Mouse (Mus musculus) lung, embryonic 14.5 days (tissue): ENCODE results near the gene Slc2a8. TPM values are rescaled to one million over a fixed set of nuclear protein-coding genes. Genes with fewer than 3 reads are reported as not detected.
A peak's percentile ranks its signal among the peaks of the same experiment; 100 is the strongest.

ENCODE experiments used
- ATAC-seq: fragments of 200-750 bp; cut with Nextera tagmentation; 2 replicates; pipeline ENCODE4 v1.8.0; 2017; ENCODE audit warnings: mild to moderate bottlenecking, moderate TSS enrichment, moderate library complexity; ENCODE audit not compliant: insufficient read depth
- DNase-seq: peaks from one replicate; pipeline ENCODE4 v3.0.0-alpha.2; 2015
- H3K27ac ChIP-seq: fragments of 300-500 bp; sonication (generic); 2 replicates; pipeline ENCODE4 v1.5.1; 2014; ENCODE audit warnings: low read depth, mild to moderate bottlenecking, moderate library complexity
- H3K27me3 ChIP-seq: fragments of 300-500 bp; sonication (generic); 2 replicates; pipeline ENCODE4 v1.6.1; 2014; ENCODE audit warnings: low read length, control low read depth; ENCODE audit not compliant: insufficient read depth
- H3K36me3 ChIP-seq: fragments of 300-500 bp; sonication (generic); 2 replicates; pipeline ENCODE4 v1.6.1; 2014; ENCODE audit warnings: control low read depth; ENCODE audit not compliant: insufficient read depth
- H3K4me1 ChIP-seq: fragments of 300-500 bp; sonication (generic); 2 replicates; pipeline ENCODE4 v1.6.1; 2014; ENCODE audit warnings: antibody characterized with exemption, control low read depth; ENCODE audit not compliant: insufficient read depth
- H3K4me2 ChIP-seq: fragments of 300-500 bp; sonication (generic); 2 replicates; pipeline ENCODE4 v1.6.1; 2014; ENCODE audit warnings: mild to moderate bottlenecking
- H3K4me3 ChIP-seq: fragments of 300-500 bp; sonication (generic); 2 replicates; pipeline ENCODE4 v1.5.1; 2014; ENCODE audit warnings: low read depth, low read length
- H3K9ac ChIP-seq: fragments of 300-500 bp; sonication (generic); 2 replicates; pipeline ENCODE4 v1.6.1; 2014
- H3K9me3 ChIP-seq: fragments of 300-500 bp; sonication (generic); 2 replicates; pipeline ENCODE4 v1.6.1; 2016; ENCODE audit warnings: low read depth, low read length, control low read depth
- CTCF ChIP-seq: IDR thresholded peaks from 2 replicates; pipeline ENCODE4 v1.5.1; 2016; ENCODE audit warnings: antibody characterized with exemption, low read depth
- WGBS: fragments of 180-500 bp; shearing (Covaris S2); extraction: QIAGEN DNeasy Blood & Tissue Kit; methylation state at CpG from one replicate; pipeline ENCODE4 v1.1.7; 2014; 5-methylcytosine and 5-hydroxymethylcytosine counted together
- polyA plus RNA-seq: library from polyadenylated mRNA; unstranded; fragments of >200 nt; fragmentation: Nextera tagmentation; extraction: Ambion mirVana; gene quantifications from 2 replicates; pipeline ENCODE4 v1.2.1, GENCODE M21; 2014

Gene Slc2a8
- polyA plus RNA-seq, 1 experiment from 2014 or later, result 14.4 TPM

GRCm38 (mm10) chr2:32966184-32966688 lies 15.6 kb downstream of the Slc2a8 start:
- WGBS, result 8% methylated on average over 13 of the region's 13 CpGs
- H3K4me2 ChIP-seq, result peak overlapping the region; percentile 70
- peak overlapping the region; percentile 53 for H3K4me3 ChIP-seq
- peak overlapping the region; percentile 73 for H3K9ac ChIP-seq
- no peak for TF ChIP-seq CTCF
- H3K27me3 ChIP-seq, result no peaks in the 10 kb centered on the region
- H3K4me1 ChIP-seq, result peaks cover 6% of the 10 kb centered on the region; the same call in 1 of the 2 replicates
- no peak for DNase-seq
- peak overlapping the region; percentile 99 for H3K27ac ChIP-seq
- ATAC-seq, result no peak
- peaks cover 31% of the 10 kb centered on the region for H3K36me3 ChIP-seq
- H3K9me3 ChIP-seq, result no peaks in the 10 kb centered on the region

- H3K4me2 ChIP-seq, result peak overlapping the region; percentile 70
- H3K9ac ChIP-seq, result no peak overlapping the region
- ATAC-seq, result no peak
- peak overlapping the region; percentile 99; the same call in 1 of the 2 replicates for H3K27ac ChIP-seq
- 12% methylated on average over 7 of the region's 7 CpGs for WGBS
- DNase-seq, result peak; percentile 36
- H3K36me3 ChIP-seq, result peaks cover 31% of the 10 kb centered on the region
- H3K4me3 ChIP-seq, result 0 out of 2 replicates have a peak overlapping the region, but pooled peaks have one; percentile 53
- no peaks in the 10 kb centered on the region for H3K27me3 ChIP-seq
- no peak for TF ChIP-seq CTCF
- H3K9me3 ChIP-seq, result no peaks in the 10 kb centered on the region
- peaks cover 10% of the 10 kb centered on the region for H3K4me1 ChIP-seq
Observed at GRCm38 (mm10) chr2:32965511-32966183, 16.2 kb downstream of the Slc2a8 start.

GRCm38 (mm10) chr2:32964659-32965457 lies 17.0 kb downstream of the Slc2a8 start:
- DNase-seq, result peak; percentile 23
- Histone ChIP-seq H3K27ac (peak overlapping the region; percentile 24; the same call in 1 of the 2 replicates), H3K36me3 (peaks cover 31% of the 10 kb centered on the region), H3K4me2 (peak overlapping the region; percentile 90), H3K9ac (peak overlapping the region; percentile 32), H3K4me3 (peak overlapping the region; percentile 97), H3K9me3 (no peaks in the 10 kb centered on the region), H3K4me1 (peaks cover 11% of the 10 kb centered on the region), H3K27me3 (no peaks in the 10 kb centered on the region)
- ATAC-seq, result no peak
- WGBS, result 31% methylated on average over 10 of the region's 10 CpGs
- TF ChIP-seq CTCF, result no peak

GRCm38 (mm10) chr2:32963981-32964380 lies 17.9 kb downstream of the Slc2a8 start:
- H3K4me2 ChIP-seq, result peak overlapping the region; percentile 90
- H3K36me3 ChIP-seq, result peaks cover 31% of the 10 kb centered on the region
- DNase-seq (no peak), ATAC-seq (no peak)
- H3K9ac ChIP-seq, result peak overlapping the region; percentile 34
- H3K4me3 ChIP-seq, result peak overlapping the region; percentile 97; the same call in 1 of the 2 replicates
- peaks cover 11% of the 10 kb centered on the region for H3K4me1 ChIP-seq
- H3K27ac ChIP-seq, result 0 out of 2 replicates have a peak overlapping the region, but pooled peaks have one; percentile 30
- 77% methylated on average over 1 of the region's 1 CpGs for WGBS
- H3K27me3 ChIP-seq, result no peaks in the 10 kb centered on the region
- H3K9me3 ChIP-seq, result no peaks in the 10 kb centered on the region
- TF ChIP-seq CTCF, result no peak

GRCm38 (mm10) chr2:32963544-32963943 lies 18.3 kb downstream of the Slc2a8 start:
- Histone ChIP-seq H3K27me3 (no peaks in the 10 kb centered on the region), H3K9me3 (no peaks in the 10 kb centered on the region), H3K27ac (0 out of 2 replicates have a peak overlapping the region, but pooled peaks have one; percentile 54), H3K36me3 (peaks cover 31% of the 10 kb centered on the region), H3K4me1 (peaks cover 11% of the 10 kb centered on the region), H3K4me3 (peak overlapping the region; percentile 97), H3K9ac (peak overlapping the region; percentile 99), H3K4me2 (peak overlapping the region; percentile 90)
- 43% methylated on average over 4 of the region's 4 CpGs for WGBS
- DNase-seq (no peak), ATAC-seq (no peak)
- no peak for TF ChIP-seq CTCF

GRCm38 (mm10) chr2:32962875-32963220 lies 19.0 kb downstream of the Slc2a8 start:
- Histone ChIP-seq H3K27me3 (no peaks in the 10 kb centered on the region), H3K9ac (peak overlapping the region; percentile 99), H3K27ac (peak overlapping the region; percentile 94; the same call in 1 of the 2 replicates), H3K36me3 (peaks cover 31% of the 10 kb centered on the region), H3K4me1 (peaks cover 11% of the 10 kb centered on the region), H3K4me2 (peak overlapping the region; percentile 90), H3K4me3 (peak overlapping the region; percentile 97), H3K9me3 (no peaks in the 10 kb centered on the region)
- DNase-seq (no peak), ATAC-seq (no peak)
- 4% methylated on average over 9 of the region's 9 CpGs for WGBS
- no peak for TF ChIP-seq CTCF
